Mouse (Mus musculus) G1E-ER4 (cell line): Measurements from ENCODE around the gene Nphs1. TPM values are rescaled to one million over a fixed set of nuclear protein-coding genes. Genes with fewer than 3 reads are reported as not detected.

ENCODE experiments used
- GATA1 ChIP-seq: IDR thresholded peaks from one replicate; pipeline ENCODE4 v1.8.0; 2012; ENCODE audit warnings: low read length, inconsistent platforms
- polyA plus RNA-seq: library from polyadenylated mRNA; stranded (reverse); fragments of >175 nt; gene quantifications from 2 replicates; pipeline ENCODE4 v1.2.3, GENCODE M21; 2012

Nphs1 gene
- polyA plus RNA-seq, 1 experiment = not detected

- no peak for TF ChIP-seq GATA1
Observed at GRCm38 (mm10) chr7:30459484-30459883, 1.4 kb downstream of the Nphs1 start.

- no peak for TF ChIP-seq GATA1
Observed at GRCm38 (mm10) chr7:30463568-30463967, 5.5 kb downstream of the Nphs1 start.

GRCm38 (mm10) chr7:30463996-30464395 lies 5.9 kb downstream of the Nphs1 start:
- no peak for TF ChIP-seq GATA1

DNA sequence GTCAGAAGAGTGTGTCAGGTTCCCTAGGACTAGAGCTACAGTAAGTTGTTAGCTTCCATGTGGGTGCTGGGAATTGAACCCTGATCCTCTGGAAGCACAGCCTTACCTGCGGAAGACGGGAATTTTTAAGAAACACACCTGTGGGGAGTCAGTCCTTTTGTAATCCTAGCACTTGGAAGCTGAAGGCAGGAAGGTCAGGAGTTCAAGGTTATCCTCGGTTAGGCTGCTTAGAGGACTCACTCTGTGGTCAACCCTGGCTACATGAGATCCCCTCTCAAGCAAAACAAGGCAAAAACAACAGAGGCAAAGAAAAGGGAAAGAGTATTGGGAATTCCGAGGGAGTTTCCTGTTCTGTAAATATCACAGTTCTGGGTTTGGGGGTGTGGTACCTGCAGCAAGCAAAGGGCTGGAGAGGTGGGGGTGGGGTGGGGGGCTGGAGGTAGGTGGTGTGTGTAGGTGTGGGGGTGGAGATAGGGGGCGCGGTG lies 6.7 kb downstream of the Nphs1 start:
- no peak for TF ChIP-seq GATA1

- TF ChIP-seq GATA1 = no peak
Observed at GRCm38 (mm10) chr7:30472411-30472810, 14.3 kb downstream of the Nphs1 start.

- TF ChIP-seq GATA1 = no peak
Observed at GRCm38 (mm10) chr7:30474999-30475398, 16.9 kb downstream of the Nphs1 start.

DNA sequence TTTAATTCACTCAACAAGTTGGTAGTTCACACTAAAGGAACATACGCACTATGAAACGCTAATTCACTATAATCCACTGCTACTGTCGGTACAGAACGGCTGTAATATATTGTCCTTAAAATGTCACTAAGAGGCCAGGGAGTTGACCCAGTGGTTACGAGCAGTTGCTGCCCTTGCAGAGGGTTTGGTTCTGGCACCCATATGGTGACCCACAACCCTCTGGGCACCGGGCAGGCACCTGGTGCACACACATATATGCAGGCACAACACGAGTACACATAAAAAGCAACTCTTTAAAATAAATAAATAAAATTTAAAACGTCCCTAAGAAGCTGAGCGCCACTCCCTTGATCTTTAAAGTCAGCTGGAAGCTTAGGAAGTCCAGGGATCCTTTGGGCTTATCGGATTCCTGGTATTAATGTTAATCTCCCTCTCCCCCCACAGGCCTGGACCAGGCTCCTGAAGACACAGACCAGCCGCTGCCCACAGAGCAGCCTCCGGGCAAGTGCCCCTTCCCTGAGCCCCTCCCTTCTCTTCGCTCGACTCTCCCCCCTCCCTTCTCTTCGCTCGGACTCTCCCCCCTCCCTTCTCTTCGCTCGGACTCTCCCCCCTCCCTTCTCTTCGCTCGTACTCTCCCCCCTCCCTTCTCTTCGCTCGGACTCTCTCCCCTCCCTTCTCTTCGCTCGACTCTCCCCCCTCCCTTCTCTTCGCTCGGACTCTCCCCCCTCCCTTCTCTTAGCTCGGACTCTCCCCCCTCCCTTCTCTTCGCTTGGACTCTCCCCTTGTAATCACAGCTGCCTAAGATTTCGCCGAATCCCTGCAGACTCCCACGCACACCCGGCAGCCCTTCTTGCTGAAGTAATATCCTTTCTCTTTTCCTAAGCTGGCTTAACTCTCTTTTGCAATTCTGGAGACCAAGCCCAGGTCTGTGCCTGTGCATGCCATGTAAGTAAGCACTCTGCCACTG lies 19.6 kb downstream of the Nphs1 start:
- TF ChIP-seq GATA1 = no peak

DNA sequence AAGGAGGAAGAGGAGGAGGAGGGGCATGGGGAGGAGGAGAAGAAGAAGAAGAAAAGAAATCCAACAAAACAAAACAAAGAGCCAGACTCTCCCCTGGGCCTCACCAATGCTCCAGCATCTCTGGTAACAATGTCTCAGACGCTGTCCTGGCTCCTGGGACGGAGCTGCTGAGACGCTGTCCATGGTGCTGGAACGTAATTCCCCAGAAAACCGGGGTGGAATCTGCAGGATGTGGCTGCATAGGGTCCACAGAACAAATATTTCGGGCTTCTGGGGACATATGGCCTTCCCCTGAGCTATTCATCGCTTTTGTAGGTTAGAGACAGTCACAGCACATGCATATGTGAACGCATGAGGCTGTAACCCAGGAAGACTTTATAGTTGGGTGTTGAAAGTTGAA lies 26.1 kb downstream of the Nphs1 start:
- TF ChIP-seq GATA1 = no peak

- TF ChIP-seq GATA1 = no peak
Observed at GRCm38 (mm10) chr7:30490251-30490956, 32.3 kb downstream of the Nphs1 start.

DNA sequence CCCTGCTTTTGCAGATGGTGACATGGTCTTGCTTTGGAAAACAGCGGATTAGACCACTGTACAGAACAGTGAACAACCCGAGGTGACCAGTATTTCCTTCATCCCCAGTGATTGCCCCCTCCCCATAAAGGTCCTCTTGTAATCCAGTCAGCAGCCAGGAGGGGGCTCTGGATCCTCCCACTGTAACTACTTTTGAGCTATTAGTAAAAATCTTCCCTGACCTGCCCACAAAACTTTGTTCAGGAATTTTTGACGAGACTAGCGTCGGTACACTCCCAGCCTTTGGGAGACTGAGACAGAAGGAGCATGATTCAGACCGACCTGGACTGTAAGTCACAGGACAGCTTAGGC lies 32.8 kb downstream of the Nphs1 start:
- no peak for TF ChIP-seq GATA1

DNA sequence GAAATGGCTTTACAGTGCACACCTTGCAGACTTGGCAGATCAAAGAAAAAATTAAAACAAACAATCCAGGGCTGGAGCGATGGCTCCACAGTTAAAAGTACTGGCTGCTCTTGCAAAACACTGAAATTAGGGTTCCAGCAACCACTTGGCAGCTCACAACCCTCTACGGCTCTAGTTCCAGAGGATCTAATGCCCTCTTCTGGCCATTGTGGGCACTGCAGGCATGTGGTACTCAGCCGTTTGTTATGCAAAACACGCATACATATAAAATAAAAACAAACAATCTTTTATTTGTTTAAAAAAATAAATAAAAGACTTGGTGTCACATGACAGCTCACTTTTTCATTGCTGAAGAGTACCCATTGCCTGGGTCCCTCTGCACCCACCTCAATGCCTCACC lies 34.6 kb downstream of the Nphs1 start:
- TF ChIP-seq GATA1 = no peak

GRCm38 (mm10) chr7:30493401-30493931 lies 35.4 kb downstream of the Nphs1 start, which contains the start of gene Prodh2:
TSS of gene Prodh2 (plus strand) at chr7:30493622.
- no peak for TF ChIP-seq GATA1

DNA sequence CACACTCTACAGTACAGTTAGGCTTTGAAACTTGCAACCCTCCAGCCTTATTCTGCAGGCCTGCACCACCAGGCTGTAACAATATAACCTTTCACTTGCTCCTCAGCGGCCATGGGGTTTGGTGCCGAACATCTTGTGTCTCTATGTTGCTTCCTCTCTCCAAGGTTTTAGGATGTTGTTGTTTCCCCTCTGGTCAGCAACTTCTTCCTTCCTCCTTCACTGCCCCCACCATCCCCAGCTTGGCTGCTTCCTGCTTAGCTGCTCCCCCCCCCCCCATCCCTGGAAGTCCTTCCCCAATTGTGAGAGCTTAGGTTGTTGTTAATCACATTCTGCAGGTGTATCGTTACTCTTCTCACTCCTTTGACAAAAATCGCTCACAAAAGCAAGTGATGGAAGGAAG lies 49.9 kb downstream of the Nphs1 start:
- TF ChIP-seq GATA1 = no peak

DNA sequence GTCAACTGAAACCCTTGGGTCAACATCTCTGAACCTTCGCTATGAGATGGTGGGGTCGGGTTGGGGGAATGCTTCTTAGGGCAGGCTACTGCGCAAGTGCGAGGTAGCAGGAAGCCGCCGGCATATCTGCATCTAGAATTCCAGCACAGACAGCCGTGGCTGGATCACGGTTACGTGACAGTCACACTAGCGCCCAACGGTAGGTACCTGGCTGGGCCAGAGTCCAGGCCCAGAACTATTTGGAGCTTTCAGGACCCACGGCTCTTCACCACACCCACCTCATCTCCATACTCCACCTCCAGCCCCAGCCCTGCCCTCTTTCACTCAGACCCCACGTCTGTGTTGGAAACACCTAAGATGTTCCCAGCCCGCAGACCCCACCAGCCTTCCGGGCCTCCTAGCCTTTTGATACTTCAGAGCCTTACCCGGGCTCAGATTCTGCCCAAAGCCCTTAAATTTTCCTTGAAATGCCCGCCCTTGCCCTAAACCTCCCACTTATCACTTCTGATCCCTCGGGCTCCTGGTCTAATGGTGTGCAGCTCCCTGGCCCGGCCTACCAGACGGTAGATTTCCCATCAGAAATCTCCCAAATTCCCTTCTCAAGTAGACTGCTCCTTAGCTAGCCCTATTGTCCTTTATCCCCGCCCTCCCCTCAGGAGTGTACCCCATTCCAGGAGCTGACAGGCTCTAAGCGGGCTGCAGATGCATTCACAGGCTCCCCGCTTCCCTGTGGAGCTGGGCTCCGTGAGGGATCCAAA lies 57.1 kb downstream of the Nphs1 start:
- no peak for TF ChIP-seq GATA1

GRCm38 (mm10) chr7:30518325-30518724 lies 60.2 kb downstream of the Nphs1 start:
- no peak for TF ChIP-seq GATA1

DNA sequence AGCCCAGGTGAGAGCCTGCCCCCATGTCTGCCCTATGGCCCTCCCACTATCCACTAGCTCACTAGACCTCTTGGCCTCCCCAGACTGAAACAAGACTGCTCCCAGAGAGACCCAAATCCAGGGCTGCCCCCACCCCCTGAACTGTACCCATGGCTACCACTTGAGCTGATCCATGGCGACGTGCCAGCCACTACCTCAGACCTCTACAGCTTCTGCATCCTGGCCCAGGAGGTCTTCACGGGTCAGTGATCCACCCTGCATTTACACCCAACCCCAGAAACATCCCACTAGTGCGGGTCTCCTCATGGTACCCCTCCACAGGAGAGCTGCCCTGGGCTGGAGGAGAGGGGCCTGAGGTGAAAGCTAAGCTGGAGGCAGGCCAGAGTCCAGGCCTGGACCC lies 62.3 kb downstream of the Nphs1 start:
- TF ChIP-seq GATA1 = no peak

GRCm38 (mm10) chr7:30520856-30521255 lies 62.7 kb downstream of the Nphs1 start:
- TF ChIP-seq GATA1 = no peak
